Mouse (Mus musculus) gastrocnemius, adult 2 months (tissue): ENCODE results near the gene Rprml. TPM values are rescaled to one million over a fixed set of nuclear protein-coding genes. Genes with fewer than 3 reads are reported as not detected.
"Not testable (repeated sequence)": the region's sequence is repeated elsewhere in the genome, so short reads cannot be mapped to it uniquely, and the experiment has no call there.

Source experiments
- DNase-seq: peaks from one replicate; pipeline ENCODE4 v3.0.0; 2022
- H3K27ac ChIP-seq: fragments of 200-600 bp; 2 replicates; pipeline ENCODE4 v1.8.1; 2022; ENCODE audit warnings: mild to moderate bottlenecking
- H3K4me3 ChIP-seq: fragments of 200-600 bp; 2 replicates; pipeline ENCODE4 v1.8.1; 2022; ENCODE audit warnings: mild to moderate bottlenecking, moderate library complexity
- CTCF ChIP-seq: fragments of 200-600 bp; IDR thresholded peaks from 2 replicates; pipeline ENCODE4 v1.8.1; 2022; ENCODE audit warnings: antibody characterized with exemption, mild to moderate bottlenecking, moderate library complexity
- intact Hi-C: fragments of 180-260 bp; cut with DNase I; formaldehyde crosslinking; loops from one replicate; pipeline ENCODE4 v1.15.1; 2025
- total RNA-seq, 2 experiments: library from RNA; stranded (reverse); gene quantifications; 2 replicates each; pipeline ENCODE4 v1.2.3; 2021

The Rprml gene
- total RNA-seq, 2 experiments from 2014 or later, result not detected

DNA sequence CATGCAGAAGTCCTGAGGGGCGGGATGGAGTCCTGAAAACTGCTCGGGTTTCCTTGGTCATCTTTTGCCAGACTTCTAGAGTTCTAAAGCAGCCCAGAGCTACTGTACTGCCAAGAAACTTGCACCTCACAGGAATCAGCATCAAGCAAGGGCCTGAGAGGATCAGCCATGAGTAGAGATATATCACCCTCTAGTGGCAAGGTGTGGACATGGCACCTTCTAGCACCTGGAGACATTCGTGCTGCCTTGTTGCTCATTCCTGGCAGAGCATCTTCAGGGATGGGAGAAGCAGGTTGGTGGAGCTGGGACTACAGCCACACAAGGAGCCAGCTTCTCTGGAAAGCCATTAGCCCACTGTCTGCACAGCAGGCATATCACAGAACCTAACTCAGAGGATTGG is 26.2 kb downstream of the Rprml start:
- intact Hi-C loops, result loop anchor here (2.0 to 10.0 kb wide), 2 partner anchors 37 to 321 kb away; partner anchors contain the start of gene Lyzl6

DNA sequence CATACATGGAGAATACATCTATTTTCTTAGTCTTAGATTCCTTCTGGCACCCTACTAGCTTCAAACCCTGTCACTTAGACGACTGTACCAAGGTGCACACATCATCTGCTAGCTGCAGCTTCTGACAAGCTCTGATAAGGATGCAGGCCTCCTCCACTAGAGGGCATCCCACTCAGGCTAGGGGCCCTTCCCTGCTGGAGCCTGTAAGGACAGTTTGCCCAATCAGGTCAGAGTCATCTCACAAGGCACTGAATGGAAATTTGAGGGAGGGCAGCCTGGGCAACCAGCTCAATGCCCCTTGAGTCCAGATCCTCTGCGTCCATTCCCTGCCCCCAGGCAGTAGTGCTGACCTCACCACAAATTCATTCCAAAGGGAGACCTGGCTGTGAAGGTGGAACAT is 27.7 kb downstream of the Rprml start:
- TF ChIP-seq CTCF, result peak; percentile 65
- H3K27ac ChIP-seq, H3K4me3 ChIP-seq: not testable (repeated sequence)
- intact Hi-C loops, result loop anchor here (10.0 kb wide), 1 partner anchor 322 kb away; no protein-coding TSS in a partner anchor
- DNase-seq, result peak; percentile 54

More for the DNA sequence above, 26.2 kb downstream of the Rprml start:
- peak; percentile 37 for DNase-seq
- Histone ChIP-seq H3K27ac (no peak overlapping the region), H3K4me3 (no peak overlapping the region)
- peak; percentile 87 for TF ChIP-seq CTCF

DNA sequence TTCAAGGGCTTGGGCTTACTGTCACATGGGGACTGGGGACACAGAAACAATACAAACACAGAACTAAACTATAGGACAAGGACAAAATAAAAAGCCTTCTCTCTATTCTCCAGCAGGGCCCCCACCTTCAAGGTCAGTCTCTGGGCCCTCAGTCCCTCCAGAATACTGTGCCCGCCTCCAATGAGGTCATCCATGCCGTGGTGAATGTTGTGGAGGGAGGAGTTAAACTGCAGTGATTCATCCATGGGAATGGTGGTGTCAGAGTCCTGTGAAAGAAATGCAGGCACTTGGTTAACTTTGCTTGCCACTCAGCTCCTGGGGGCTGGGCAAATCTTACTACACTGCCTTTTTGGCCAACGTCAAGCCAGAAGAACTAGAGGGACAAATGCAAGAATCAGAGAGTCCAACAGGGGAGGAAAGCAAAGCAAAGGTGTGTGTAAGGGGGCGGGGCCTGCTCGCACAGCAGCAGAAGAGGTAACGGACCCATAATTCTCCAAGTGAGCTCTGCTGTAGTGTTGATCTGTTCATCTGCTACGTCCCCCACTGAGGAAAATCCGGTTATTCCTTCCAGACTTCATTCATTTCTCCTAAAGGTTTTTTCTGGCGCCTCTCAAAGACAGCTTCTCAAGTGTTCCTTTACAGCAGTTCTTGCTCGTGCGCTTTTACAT is 34.4 kb downstream of the Rprml start:
- intact Hi-C loops, result no loop called here
- Histone ChIP-seq H3K4me3 (no peak overlapping the region), H3K27ac (no peak overlapping the region)
- TF ChIP-seq CTCF, result no peak
- no peak for DNase-seq

DNA sequence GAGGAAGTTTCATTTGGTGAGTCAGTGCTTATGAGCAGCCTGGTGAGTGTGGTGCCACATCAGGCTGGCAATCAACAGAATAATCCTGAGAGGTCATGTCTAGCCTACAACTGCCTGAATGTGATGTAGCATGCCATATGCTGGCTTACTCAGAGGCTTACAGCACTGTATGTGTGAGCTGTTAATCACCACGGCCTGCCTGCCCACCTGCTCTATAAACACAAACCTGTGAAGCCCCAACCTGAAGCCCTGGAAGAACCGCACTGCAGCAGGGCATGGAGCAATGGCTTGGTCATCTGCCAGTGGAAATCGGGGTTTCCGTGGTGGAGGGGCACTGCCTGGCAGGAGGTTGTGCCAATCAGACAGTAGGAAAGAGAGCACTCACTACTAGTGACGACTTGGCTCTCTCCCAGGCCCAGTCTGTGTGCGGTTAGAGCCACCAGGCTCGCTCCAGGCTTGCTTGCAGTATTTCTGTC is 35.9 kb downstream of the Rprml start:
- DNase-seq, result no peak
- no peak overlapping the region for H3K27ac ChIP-seq
- intact Hi-C loops, result no loop called here
- no peak for TF ChIP-seq CTCF
- no peak overlapping the region for H3K4me3 ChIP-seq

DNA sequence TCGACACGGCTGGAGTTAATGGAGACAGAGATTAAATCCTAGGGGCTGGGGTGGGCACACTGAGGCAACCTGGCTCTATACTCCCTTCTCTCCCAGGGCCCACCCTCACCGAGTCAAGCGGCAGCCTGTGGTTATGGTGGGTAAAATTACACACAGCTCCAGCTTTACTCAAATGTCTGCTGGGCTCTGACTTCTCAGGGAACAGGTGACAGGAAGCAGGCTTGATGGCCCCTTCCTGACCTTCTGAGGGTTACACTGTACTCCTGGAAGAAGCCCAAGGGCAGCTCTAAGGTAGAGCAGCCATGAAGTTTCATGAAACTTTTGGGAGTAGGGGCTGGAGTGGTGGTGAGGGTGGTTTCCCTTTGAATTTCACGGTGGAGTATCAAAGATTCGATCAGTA is 37.3 kb downstream of the Rprml start:
- intact Hi-C loops, result no loop called here
- peak overlapping the region; percentile 12; the same call in 1 of the 2 replicates for H3K27ac ChIP-seq
- no peak overlapping the region for H3K4me3 ChIP-seq
- TF ChIP-seq CTCF, result no peak
- no peak for DNase-seq

DNA sequence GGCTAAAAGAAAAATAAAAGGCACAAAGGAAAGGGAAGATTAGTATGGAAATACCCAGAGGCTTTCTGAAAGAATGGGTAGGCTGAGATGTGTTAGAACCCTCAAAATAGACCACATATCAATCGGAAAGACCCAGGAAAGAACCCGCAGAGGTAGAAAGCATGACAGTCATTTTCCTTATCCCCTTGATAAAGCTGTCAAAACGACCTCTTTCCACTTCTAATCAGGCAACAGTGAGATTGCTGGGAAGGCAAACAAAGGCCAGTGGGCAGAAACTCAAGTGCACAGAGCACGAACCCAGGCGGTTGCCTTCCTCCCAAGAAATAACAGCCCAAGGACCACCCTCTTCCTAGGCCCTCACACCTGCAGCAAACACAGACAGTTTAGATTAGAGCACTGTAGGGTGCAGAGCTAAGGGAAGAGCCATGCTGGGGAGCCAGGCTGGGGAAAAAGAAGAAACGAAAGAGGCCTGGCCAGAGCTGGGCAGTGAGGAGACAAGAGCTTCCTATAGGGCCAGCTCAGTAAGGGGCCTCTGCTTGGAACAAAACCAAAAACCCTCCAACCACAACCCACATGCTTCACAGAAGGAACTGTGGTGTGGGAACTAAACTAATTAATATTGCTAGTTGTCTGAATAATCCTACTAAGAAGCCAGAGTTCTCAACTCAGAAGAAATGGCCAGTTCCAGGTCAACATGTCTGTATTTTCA is 39.1 kb downstream of the Rprml start:
- H3K27ac ChIP-seq, result no peak overlapping the region
- no peak for TF ChIP-seq CTCF
- no peak for DNase-seq
- no peak overlapping the region for H3K4me3 ChIP-seq
- intact Hi-C loops, result no loop called here

DNA sequence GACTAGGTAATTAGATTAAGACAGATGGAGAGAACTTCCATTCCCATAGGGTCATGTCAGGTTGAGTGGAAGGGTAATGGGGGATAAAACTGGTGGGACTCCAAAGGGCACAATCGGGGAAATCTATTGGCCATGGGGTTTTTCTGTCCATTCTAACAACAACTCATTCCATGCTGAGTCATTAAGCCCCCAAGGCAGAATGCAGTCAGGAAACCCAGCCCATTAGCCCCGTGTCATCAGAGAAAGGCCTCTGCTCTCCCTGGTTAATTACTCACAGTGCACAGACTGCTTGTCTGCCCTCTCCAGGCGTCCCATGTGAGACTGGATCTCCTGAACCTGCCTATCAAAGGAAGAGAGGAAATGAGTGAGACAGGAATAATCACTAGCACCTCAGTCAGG is 39.6 kb downstream of the Rprml start:
- intact Hi-C loops, result no loop called here
- Histone ChIP-seq H3K4me3 (no peak overlapping the region), H3K27ac (no peak overlapping the region; the same call in 1 of the 2 replicates)
- TF ChIP-seq CTCF, result no peak
- no peak for DNase-seq

DNA sequence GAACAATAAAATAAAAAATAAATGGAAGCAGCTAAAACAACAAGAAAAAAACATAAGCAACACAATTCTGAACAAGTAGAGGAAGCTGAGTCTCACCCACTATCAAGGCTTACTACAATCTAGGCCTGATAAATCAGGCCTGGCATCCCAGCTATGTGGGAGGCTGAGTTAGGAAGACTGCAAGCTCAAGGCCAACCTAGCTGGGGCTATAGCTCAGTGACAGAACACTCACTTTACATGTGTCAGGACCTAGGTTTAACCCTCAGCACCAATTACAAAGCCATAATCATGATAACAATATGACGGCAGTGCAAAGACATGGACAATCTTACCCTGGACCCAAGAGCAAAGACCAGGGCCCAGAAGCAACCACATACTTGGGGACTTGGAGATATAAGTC is 41.7 kb downstream of the Rprml start:
- H3K27ac ChIP-seq, result no peak overlapping the region
- intact Hi-C loops, result no loop called here
- no peak overlapping the region for H3K4me3 ChIP-seq
- DNase-seq, result no peak
- TF ChIP-seq CTCF, result no peak

DNA sequence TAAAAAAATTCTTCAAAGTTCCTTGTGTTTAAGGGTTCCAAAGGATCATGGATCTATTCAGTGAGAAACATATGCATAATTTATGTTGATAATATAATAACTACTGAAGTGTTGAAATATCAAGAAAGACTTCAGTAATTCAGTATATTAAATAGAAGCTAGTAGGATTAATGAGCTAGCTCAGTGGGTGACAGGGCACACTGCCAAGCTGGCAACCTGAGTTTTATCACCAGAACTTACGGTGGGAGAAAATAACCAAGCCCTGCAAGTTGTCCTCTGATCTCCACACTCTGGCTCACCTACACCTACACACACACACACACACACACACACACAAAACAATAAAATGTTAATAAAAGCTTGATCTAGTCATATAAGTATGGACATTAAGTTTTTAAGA is 43.9 kb downstream of the Rprml start:
- H3K4me3 ChIP-seq, result no peak overlapping the region
- H3K27ac ChIP-seq, result no peak overlapping the region
- no peak for TF ChIP-seq CTCF
- intact Hi-C loops, result no loop called here
- no peak for DNase-seq

DNA sequence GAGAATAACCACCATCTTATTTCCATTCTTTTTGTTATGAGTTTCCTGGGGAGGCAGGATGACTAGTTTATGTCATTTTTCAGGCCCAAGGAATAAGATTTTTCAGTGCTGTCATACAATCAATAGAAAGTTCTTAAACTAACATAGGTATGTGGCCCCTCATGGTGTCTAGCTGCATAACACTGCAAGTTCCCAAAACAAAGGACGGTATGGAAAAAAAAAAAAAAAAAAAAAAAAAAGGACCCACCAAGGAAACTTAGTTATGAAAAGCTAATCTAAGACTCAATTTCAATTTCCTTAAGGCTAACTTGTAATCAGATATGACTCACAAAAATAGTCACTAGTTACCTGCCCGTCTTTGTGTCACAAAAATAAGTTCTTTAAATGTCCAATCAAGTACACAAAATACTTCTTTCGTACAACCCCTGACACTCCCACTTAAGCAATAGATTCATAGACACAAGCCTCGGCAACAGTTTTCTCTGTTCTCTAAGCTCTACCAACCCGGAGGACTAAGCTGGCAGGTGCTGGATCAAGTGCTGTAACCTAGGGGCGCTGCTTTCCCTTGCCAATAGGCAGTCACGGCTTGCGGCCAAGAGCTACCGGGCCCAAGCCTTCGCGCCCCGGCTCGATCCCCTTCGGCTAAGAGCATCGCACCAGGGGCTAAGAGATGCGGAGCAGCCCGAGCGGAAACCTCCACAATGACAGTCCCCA is 47.6 kb downstream of the Rprml start:
- DNase-seq, result no peak
- intact Hi-C loops, result no loop called here
- peak overlapping the region; percentile 86 for H3K4me3 ChIP-seq
- no peak for TF ChIP-seq CTCF
- H3K27ac ChIP-seq, result peak overlapping the region; percentile 99

DNA sequence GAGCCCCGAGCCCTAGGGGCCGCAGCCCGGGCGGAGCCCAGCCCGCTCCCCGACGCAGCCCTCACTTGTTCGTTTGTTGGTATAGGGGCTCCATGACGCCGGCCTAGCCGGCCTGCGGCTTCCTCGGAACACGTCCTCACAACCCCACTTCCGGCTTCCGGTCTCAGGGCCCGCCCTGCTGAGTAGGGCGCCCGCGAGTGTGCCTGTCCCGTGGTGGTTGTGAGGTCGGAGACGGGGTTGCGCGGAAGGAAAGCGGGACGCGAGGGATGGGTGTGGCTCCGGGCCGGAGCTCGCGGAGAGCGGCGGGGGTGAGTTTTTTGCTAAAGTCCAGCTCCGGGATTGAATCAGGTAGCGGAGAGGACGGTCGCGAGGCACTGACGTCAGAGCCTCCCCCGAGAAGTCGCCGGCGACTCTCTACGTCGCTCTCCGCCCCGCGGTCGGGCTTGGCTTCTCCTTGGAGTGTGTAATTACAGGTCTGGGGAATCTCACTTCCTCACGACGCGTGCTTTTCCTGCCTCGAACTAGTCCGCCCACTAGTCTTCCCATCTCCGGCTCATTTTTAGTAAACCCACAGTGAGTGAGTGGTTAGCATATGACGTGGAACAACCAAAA is 48.3 kb downstream of the Rprml start, which contains the start of gene Gosr2:
TSS of gene Gosr2 (minus strand) at position 334 of the 612 bp plus-strand sequence.
- Histone ChIP-seq H3K4me3 (peak within 1 kb of the TSS; percentile 86), H3K27ac (peak within 1 kb of the TSS; percentile 99)
- no peak for TF ChIP-seq CTCF
- peak; percentile 92 for DNase-seq
- intact Hi-C loops, result no loop called here

DNA sequence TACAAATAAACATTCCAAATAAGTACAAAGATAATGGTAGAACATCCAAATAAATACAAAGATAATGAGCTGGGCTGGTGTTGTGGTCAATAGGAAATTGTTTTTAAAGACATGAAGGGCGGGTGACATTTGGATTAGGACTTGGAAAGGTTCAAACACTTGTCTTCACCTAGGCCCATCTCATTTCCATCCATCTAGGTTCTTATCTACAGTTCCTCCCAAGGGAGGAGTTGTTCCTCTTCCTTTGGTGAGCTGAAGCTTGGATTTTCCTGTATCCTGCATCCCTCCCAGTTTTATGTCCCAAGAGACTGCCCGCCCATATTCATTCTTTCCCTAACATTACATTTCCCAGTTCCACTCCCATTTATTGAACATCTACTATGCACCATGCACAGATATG is 48.9 kb downstream of the Rprml start:
- DNase-seq, result no peak
- peak overlapping the region; percentile 99 for H3K27ac ChIP-seq
- TF ChIP-seq CTCF, result no peak
- intact Hi-C loops, result no loop called here
- peak overlapping the region; percentile 86 for H3K4me3 ChIP-seq

Other genes starting within 250 kb of the Rprml start
- 10 to 100 TPM; 12.3 to 13.7 TPM for gene Plekhm1, start 236.9 kb upstream of the Rprml start, total RNA-seq
- not detected for gene Lrrc37a, start 145.0 kb upstream of the Rprml start, total RNA-seq
- not detected for gene Gm884, start 28.4 kb upstream of the Rprml start, total RNA-seq
- gene Lyzl6, start 10.7 kb upstream of the Rprml start, total RNA-seq, result not detected
- gene Gosr2, start 48.3 kb downstream of the Rprml start, total RNA-seq, result 10 to 100 TPM; 38.3 to 40.1 TPM
- gene Wnt9b, start 100.3 kb downstream of the Rprml start, total RNA-seq, result under 1 TPM; 0.05 to 0.06 TPM
- gene Wnt3, start 124.6 kb downstream of the Rprml start, total RNA-seq, result under 1 TPM in 1 of 2 experiments, not detected in 1; 0.08 TPM